Mouse (Mus musculus) liver, adult 2 months (tissue): ENCODE results near the gene Rarres1.

Source experiments
- CTCF ChIP-seq: fragments of 200-500 bp; IDR thresholded peaks from 2 replicates; pipeline ENCODE4 v1.5.1; 2011; ENCODE audit warnings: low read depth, low read length, control low read depth
- POLR2A ChIP-seq: fragments of 200-500 bp; IDR thresholded peaks from 2 replicates; pipeline ENCODE4 v1.6.1; 2011; ENCODE audit warnings: low read length, control low read depth; ENCODE audit not compliant: insufficient read depth; ENCODE audit errors: extremely low read depth

DNA sequence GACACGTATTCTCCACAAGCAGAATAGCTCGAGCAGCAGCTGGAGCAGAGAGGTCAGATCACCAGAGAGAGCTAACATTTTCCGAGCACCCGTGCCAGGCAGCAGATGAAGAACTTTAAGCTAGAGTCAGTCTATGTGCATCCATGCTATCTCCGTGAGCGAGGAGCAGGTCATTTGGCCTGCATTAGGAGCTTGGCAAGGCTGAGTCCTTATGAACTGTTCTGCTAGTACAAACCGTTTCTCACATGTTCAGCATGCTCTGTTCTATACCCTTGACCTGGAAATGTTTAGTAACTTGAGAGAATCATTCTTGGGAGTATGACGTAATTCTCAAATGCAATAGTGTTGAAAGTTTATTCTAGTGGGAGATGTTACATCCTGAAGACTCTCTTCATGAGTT, 28.3 kb upstream of the Rarres1 start:
- TF ChIP-seq POLR2A, result no peak
- TF ChIP-seq CTCF, result no peak
